Mouse (Mus musculus): ENCODE data around the gene Crocc2.
A peak's percentile ranks its signal among the peaks of the same experiment; 100 is the strongest.
"Not testable (repeated sequence)": the region's sequence is repeated elsewhere in the genome, so short reads cannot be mapped to it uniquely, and the experiment has no call there.

Crocc2 gene

DNA sequence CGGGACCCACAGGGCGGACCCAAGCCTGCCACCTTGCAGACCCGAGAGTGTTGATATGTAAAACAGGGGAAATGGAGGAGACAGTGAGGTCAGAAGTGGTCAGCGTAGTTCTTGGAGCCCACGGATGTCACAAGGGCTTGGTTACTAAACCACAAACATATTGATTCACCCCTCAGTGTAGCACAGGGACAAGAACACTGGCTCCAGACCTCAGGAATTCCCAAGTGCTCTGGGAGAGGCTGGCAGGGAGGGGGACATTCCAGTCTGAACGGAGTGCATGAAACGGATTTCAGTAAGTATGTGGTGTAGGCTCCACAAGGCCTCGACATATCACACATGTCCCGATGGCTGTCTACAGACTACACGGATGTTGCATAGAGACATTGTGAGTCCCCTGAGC, 6.6 kb upstream of the Crocc2 start:
- DNase-seq (ENCODE audit: low spot score in 2 of 2): no peak

- DNase-seq (ENCODE audit: low spot score in 2 of 2): no peak
These were observed 5.9 kb upstream of the Crocc2 start for GRCm38 (mm10) chr1:93162588-93162987.

DNA sequence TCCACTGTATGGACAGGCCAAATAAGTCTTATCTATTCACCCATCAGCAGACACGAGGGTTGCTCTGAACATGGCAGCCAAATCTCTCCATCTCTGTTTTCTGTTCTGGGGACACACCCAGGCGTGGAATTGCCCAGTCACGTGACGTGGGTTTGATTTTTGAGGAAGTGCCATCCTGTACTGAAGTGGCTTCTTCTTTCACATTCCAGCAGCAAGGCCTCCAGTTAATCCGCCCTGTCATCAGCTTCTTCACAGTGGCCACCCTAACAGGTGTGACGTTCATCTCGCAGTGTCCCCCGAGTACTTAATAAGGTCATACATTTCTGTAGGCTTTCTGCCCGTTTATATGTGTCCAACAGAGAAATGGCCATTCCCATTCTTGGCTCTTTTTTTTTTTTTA, 3.1 kb upstream of the Crocc2 start:
- DNase-seq (ENCODE audit: low spot score in 2 of 2): no peak

- DNase-seq (ENCODE audit: low spot score in 2 of 2): no peak
These were observed 2.0 kb upstream of the Crocc2 start for GRCm38 (mm10) chr1:93166346-93167079.

DNA sequence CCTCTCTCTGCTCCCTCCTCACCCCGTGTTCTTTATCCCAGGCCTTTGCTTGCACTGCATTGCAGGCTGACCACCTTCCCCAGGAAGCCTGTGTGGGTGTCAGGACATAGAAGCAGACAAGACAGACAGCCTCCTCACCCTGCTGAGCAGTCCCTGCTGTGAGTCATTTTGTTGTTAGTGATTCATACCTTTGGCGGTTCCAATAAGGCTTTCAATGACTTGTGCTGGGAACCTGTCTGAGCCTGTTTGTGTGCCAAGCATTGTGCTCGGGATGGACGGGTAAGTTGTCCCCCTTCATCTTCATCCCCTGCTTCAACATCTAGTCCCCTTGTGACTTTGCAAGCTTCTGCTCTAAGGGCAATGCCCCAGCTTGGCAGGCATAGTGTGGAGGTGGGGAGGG, 5.1 kb downstream of the Crocc2 start:
- DNase-seq (ENCODE audit: low spot score in 2 of 2): no peak

DNA sequence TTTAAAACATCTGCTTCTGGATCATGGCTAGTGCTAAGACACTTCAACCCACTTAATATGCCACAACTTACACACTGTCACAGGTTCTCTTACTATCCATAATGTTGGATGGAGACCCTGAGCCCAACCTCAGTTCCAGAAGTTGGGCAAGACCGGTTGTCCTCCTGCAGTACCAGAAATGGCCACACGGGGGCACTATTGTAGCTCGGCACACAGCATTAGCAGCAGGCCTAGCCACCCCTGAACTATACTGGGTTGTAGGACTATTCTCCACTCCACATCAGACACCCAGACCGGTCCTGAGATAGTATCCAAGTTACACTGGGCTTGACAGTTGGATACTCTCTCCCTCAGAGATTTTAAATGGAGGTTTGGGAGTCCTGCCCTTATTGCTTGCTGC, 5.9 kb downstream of the Crocc2 start:
- DNase-seq (ENCODE audit: low spot score in 2 of 2): peak; percentile 64 to 82

DNA sequence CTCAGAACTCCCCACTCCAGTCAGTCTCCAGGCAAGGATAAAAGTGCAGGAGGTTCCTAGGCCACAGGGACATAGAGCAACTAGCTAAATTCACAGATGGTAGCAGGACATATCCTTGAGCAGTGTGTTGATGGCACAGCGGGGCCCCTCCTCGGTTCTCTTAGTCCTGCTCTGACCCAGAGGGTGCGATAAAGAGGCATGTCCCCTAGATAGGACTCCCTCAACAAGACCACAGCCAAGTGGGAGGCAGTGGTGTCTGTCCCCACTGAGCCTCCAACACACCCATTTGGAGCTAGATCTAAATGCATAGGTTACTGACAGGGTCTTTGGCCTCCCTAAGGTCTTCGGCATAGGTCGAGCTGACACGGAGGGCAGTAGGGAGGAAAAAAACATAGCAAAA, 7.3 kb downstream of the Crocc2 start:
- DNase-seq (ENCODE audit: low spot score in 2 of 2): no peak

DNA sequence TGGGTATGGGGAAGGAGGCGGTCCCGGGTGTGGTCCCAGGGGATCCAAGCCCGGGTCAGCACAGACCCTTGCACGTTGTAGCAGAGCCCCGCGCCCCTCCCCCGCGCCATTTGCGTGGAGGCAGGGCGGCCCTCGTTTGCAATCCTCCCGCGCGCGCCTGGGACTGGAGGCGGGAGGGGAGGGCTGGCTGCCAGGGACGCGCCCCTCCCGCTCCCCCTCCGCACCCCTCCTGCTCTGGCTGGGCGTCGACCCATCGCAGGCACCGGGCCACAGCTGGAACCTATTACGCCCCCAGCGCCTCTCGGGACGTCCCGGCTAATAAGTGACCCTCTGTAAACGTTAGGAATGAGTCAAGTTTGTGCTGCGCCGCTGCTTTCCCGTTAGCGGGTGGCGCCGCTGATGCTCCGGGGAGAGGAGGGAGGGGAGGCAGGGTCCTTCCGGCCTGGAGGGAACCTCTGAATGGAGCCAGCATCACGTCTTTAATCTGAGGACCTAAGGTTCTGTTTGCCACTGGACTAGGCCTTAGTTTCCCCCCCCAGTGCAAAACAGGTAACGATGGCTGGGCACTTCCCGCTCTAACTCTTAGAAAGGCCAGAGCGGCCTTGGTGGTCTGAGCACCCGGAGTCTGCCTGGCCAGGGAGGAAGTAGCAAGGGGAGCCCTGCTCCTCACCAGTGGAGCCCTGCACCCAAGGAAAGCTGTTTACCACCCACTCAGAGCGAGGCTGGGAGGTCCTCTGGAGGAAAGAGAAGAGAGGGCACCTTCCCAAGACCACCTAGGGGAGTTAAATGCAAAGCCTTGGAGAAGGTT, 8.2 kb downstream of the Crocc2 start:
- peak in 1 of 2 experiments; percentile 22 for DNase-seq (ENCODE audit: low spot score in 2 of 2)

- DNase-seq (ENCODE audit: low spot score in 2 of 2): no peak
These were observed 13.8 kb downstream of the Crocc2 start for GRCm38 (mm10) chr1:93182281-93182680.

GRCm38 (mm10) chr1:93184071-93184828, 15.7 kb downstream of the Crocc2 start:
- no peak for DNase-seq (ENCODE audit: low spot score in 2 of 2)

DNA sequence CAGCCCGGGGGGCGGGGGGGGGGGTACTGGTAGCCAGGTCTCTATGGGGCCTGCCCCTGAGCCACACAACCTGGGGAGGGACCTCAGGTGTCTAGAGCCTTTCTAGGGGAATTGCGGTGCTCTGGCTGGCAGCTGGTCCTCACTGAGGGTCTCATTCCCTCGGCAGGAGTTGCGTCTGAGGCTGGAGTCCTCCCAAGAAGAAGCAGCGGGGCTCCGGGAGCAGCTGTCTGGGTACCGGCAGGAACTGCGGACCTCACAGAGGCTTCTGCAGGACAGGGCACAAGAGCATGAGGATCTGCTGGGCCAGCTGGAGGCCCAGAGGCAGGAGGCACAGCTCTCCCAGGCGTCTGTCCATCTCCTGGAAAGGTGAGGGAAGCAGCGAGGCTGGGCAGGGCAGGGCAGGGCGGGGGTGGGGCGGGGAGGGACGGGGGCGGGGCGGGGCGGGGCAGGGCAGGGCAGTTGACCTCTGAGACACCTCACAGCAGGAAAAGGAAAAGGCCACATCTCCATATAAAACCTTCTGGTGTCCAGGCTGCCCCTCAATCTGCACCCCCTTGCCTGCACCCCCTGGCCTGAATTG, 22.3 kb downstream of the Crocc2 start:
- no peak for DNase-seq (ENCODE audit: low spot score in 2 of 2)

GRCm38 (mm10) chr1:93194961-93195360, 26.4 kb downstream of the Crocc2 start:
- DNase-seq (ENCODE audit: low spot score in 2 of 2): no peak

- DNase-seq (ENCODE audit: low spot score in 2 of 2): not testable (repeated sequence)
These were observed 28.9 kb downstream of the Crocc2 start for GRCm38 (mm10) chr1:93197454-93197853.

DNA sequence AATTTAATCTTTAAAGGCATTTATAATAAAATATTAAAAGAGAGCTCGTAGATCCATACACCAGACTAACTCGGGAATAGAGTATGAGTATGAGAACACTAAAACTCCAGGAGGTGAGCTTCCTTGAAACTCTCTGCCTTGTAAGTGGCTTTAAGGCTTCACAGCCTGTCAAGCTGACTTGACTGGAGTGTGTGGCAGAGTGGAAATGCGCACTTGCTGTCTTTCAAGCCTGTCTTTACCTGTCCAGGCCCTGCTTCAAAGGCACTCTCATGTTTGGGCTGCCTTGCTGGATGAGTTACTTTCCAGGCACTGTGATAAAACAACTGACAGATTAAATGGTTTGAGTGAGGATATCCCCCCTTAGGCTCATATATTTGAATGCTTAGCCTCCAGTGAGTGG, 29.4 kb downstream of the Crocc2 start:
- DNase-seq (ENCODE audit: low spot score in 2 of 2): no peak

GRCm38 (mm10) chr1:93206277-93206970, 37.9 kb downstream of the Crocc2 start:
- DNase-seq (ENCODE audit: low spot score in 2 of 2): no peak

DNA sequence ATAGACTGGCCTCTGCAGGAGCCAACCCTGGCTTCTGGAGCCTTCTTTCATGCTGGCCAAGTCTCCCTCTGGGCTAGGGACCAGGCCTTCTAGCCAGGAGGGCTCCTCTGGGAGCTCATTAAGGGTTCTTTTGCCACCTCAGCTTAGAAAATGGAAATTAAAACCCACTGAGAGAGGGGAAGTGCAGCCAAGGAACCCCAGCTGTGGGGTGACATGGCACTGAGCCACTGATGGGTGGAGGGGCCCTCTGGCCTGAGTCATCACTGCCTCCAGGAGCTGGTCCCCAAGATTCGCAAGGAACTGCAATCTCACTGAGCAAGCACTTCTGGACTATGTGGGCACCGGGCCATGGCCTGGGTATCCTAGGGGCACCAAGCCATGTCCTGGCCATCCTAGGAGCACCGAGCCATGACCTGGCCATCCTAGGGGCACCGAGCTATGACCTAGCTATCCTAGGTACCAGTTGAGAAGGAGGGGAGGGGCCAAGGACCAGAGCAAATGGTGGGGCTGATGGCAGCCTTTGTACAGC, 39.1 kb downstream of the Crocc2 start:
- DNase-seq (ENCODE audit: low spot score in 2 of 2): no peak

DNA sequence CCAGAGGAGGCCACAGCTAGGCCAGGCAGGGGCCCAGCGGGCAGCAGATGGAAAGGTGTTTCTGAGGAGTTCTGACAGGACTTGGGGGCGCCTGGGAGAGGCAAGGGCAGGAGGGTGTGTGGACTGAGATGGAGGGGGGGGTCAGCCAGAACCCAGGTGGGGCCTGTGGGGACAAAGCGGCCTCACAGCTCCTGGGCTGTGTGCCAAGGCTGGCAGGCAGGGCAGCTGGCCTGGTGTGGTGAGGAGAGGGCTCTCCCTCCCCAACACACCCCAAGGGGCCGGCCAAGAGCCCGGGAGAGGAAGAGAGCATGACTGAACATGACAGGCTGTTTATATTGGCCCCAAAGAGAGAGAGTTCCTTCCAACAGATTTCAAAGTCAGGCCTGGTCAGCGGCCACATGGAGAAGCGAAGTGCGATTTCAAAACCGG, 41.7 kb downstream of the Crocc2 start:
- DNase-seq (ENCODE audit: low spot score in 2 of 2): no peak

GRCm38 (mm10) chr1:93211019-93211418, 42.5 kb downstream of the Crocc2 start:
- no peak for DNase-seq (ENCODE audit: low spot score in 2 of 2)

DNA sequence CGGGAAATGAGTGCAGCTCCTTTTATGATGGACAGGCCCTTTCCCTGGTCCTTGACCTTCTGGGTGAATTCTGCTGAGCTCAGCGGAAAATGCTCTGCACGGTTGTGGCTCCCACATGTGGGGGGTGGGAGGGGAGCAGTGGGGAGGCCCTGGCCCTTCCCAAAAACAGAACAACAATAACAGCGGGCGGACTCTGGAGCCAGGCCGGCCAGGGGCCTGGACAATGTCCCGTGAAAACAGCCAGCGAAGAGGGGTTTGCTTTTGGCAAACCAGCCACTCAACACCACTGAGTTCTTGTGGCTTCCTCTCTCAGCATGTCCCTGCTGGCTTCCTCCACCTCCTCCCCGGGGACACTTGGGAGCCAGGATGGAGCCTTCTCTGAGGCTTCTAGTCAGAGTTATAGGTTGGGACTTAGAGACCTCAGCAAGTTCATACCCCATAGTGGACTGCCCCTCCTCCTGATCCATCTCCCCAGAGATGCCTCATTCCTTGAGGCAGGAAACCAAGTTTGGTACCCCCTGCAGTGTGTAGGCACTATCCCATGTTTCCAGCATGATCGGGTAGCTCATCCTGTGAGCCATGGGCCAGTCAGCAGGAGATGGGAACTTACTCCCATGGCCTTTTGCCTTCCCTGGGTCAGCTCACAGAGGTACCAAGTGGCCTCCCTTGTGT, 43.2 kb downstream of the Crocc2 start:
- peak in 1 of 2 experiments; percentile 27 for DNase-seq (ENCODE audit: low spot score in 2 of 2)

- no peak for DNase-seq (ENCODE audit: low spot score in 2 of 2)
These were observed 43.9 kb downstream of the Crocc2 start for GRCm38 (mm10) chr1:93212441-93212840.

DNA sequence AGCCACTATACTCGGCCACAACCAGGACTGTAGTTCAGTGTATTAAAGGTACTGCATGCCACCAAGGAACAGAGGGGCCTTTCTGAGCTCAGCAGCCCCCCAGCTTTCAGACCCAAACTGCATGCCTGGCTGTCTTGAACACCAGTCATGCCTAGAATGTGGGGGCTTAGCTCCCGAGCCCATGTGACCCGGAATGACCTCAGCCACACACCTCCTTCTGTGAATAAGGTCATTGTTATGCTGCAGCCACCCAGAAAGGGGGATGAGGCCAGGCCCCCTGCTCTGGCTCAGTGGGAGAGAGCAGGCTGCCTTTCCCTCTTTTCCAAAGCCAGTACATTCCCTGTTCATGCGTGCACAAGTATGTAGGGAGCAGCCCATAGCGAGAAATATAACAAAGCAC, 46.1 kb downstream of the Crocc2 start:
- no peak for DNase-seq (ENCODE audit: low spot score in 2 of 2)

Measured in spleen, postnatal 10 days (tissue).